9 mouse cellular contexts compared by ENCODE assay signal in the genomic region with DNA sequence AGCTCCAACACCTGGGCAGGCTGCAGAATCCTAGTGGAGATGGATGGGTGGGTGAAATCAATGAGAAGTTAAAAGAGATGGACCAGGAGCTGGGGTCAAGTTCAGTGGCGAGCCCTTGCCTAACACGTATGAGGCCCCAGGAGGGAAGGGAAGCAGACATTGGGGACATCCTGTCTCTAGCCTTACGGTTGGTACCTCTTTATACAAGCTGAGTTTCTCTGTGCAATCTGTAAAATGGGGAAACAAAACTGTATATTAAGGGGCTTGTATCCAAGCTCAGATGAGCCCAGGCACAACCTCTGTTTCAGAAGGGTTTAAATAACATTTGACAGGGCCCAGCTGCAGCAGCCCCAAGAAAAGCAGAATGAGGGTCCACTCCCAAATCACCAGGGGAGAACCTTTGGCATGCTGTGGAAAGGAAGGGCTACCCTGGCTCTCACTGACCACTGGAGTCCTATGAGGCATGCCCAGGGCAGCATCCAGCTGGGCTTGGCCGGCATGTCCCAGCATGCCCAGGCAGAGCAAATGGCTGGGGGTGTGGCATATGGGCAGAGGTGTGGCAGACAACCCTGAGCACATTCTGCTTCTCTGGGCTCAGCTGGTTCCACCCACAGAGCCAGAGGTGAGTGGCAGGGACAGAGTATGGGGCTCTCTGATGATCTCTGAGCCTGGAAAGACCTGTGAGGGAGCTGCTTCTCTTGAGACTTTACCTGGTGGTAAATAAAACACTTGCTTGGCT.
A peak's percentile ranks its signal among the peaks of the same experiment; 100 is the strongest.
DNase-seq lines count a peak whose midpoint lies in the region; ATAC-seq and TF ChIP-seq lines count a peak whose summit lies in the region.
"Had no signal": no experiment of that assay in that cellular context is flagged by ENCODE, and none has a peak within 500 bp of the region (broad histone marks: within the 10 kb centered on the region; RNA-seq: fewer than 3 reads in every experiment).

No protein-coding gene starts in this region.

- H3K9me3 ChIP-seq in intestine, embryonic 16.5 days (ENCODE audit: control insufficient read depth, low read length), result no peaks in the 10 kb centered on the region
- H3K9me3 ChIP-seq: neural tube, embryonic 13.5 days had no signal

- peaks cover 21% of the 10 kb centered on the region for H3K4me1 ChIP-seq in spleen, adult 2 months (ENCODE audit: control insufficient read depth, insufficient read depth, insufficient read length)
- peaks cover 17% of the 10 kb centered on the region for H3K4me1 ChIP-seq in intestine, embryonic 16.5 days (ENCODE audit: control insufficient read depth, insufficient read depth, low read length)
- peaks cover 14% of the 10 kb centered on the region for H3K4me1 ChIP-seq in lung, adult 2 months (ENCODE audit: control insufficient read depth, insufficient read depth, low read length)

- H3K4me3 ChIP-seq in spleen, adult 2 months (ENCODE audit: extremely low read depth, insufficient read depth, insufficient read length), result no peak overlapping the region
- no peak overlapping the region for H3K4me3 ChIP-seq in intestine, embryonic 16.5 days (ENCODE audit: low read length)
- H3K4me3 ChIP-seq in lung, adult 2 months (replicated peaks; ENCODE audit: extremely low read depth, low read depth, low read length), result no peak overlapping the region
- H3K4me3 ChIP-seq: neural tube, embryonic 13.5 days had no signal

- H3K27ac ChIP-seq in spleen, adult 2 months (ENCODE audit: insufficient read depth, low read length), result peak overlapping the region; percentile 44
- no peak overlapping the region for H3K27ac ChIP-seq in intestine, embryonic 16.5 days (ENCODE audit: low read length)
- H3K27ac ChIP-seq: neural tube, embryonic 13.5 days had no signal

- H3K9ac ChIP-seq in intestine, embryonic 16.5 days (ENCODE audit: low read depth, low read length), result no peak overlapping the region; the same call in 1 of the 2 replicates
- H3K9ac ChIP-seq: neural tube, embryonic 13.5 days had no signal

- no peak for TF ChIP-seq CTCF in spleen, adult 2 months (IDR thresholded peaks at IDR 0.05; ENCODE audit: extremely low read depth, insufficient read depth, insufficient read length, insufficient replicate concordance)
- no peak for TF ChIP-seq CTCF in lung, adult 2 months (IDR thresholded peaks at IDR 0.05; ENCODE audit: insufficient read depth, low read length)

- no peaks in the 10 kb centered on the region for H3K27me3 ChIP-seq in spleen, adult 2 months (ENCODE audit: control insufficient read depth, insufficient read depth, low read length)
- H3K27me3 ChIP-seq in intestine, embryonic 16.5 days (replicated peaks; ENCODE audit: control insufficient read depth, insufficient read depth, low read length), result no peaks in the 10 kb centered on the region
- H3K27me3 ChIP-seq: neural tube, embryonic 13.5 days had no signal

- no peak overlapping the region for H3K4me2 ChIP-seq in intestine, embryonic 16.5 days (ENCODE audit: low read depth, low read length)
- H3K4me2 ChIP-seq: neural tube, embryonic 13.5 days had no signal

- 0 out of 2 replicates have a peak, but pooled peaks cover 1% of the 10 kb centered on the region for H3K36me3 ChIP-seq in spleen, adult 2 months (ENCODE audit: control insufficient read depth, insufficient read depth, low read length)
- H3K36me3 ChIP-seq in intestine, embryonic 16.5 days (ENCODE audit: control insufficient read depth, insufficient read depth, low read length), result no peaks in the 10 kb centered on the region
- H3K36me3 ChIP-seq: neural tube, embryonic 13.5 days had no signal

- no peak for DNase-seq in spleen, adult 2 months (ENCODE audit: low read depth in 1 of 2, low spot score in 2 of 2)
- DNase-seq in spleen, adult 18-20 months, result no peak
- peak; percentile 48 for DNase-seq in lung, adult 2 months
- peak; percentile 62 to 74 for DNase-seq in urinary bladder, postnatal 36 days (ENCODE audit: low spot score in 2 of 2)
- DNase-seq in layer of hippocampus, postnatal 25 days (ENCODE audit: extremely low spot score in 1 of 2, low spot score in 1 of 2), result no peak
- no peak for DNase-seq in adrenal gland, adult 8-10 months
- no peak for DNase-seq in layer of hippocampus, adult 18-20 months (ENCODE audit: low spot score in 2 of 2)

- no peak for TF ChIP-seq POLR2A in spleen, adult 2 months (IDR thresholded peaks at IDR 0.05; ENCODE audit: low read depth, low read length)
- no peak for TF ChIP-seq POLR2A in lung, adult 2 months (IDR thresholded peaks at IDR 0.05; ENCODE audit: borderline replicate concordance, extremely low read depth, low read depth, low read length)

- 26% methylated on average over 4 of the region's 4 CpGs for WGBS in spleen, adult 2 months
- WGBS in intestine, embryonic 16.5 days, result 73% methylated on average over 4 of the region's 4 CpGs
- 49% methylated on average over 4 of the region's 4 CpGs for WGBS in lung, adult 2 months

- peak; percentile 77 for ATAC-seq in intestine, embryonic 16.5 days

Comparison
In these comparisons a context has a peak if more than half of its experiments do, and no peak if none do; other contexts are left out.
1. DNase-seq: peak in lung, adult 2 months (single experiment) and urinary bladder, postnatal 36 days (2 of 2); none in spleen, adult 2 months (0 of 2), spleen, adult 18-20 months (0 of 2), layer of hippocampus, postnatal 25 days (0 of 2), adrenal gland, adult 8-10 months (single experiment) and layer of hippocampus, adult 18-20 months (0 of 2).